Mouse (Mus musculus) forebrain, embryonic 14.5 days (tissue): Measurements from ENCODE around the gene Dock6. TPM values are rescaled to one million over a fixed set of nuclear protein-coding genes. Genes with fewer than 3 reads are reported as not detected.
A peak's percentile ranks its signal among the peaks of the same experiment; 100 is the strongest.

Source experiments
- ATAC-seq: fragments of 200-750 bp; cut with Nextera tagmentation; 2 replicates; pipeline ENCODE4 v1.8.0; 2017; ENCODE audit warnings: mild to moderate bottlenecking, moderate library complexity
- DNase-seq: peaks from one replicate; pipeline ENCODE4 v3.0.0-alpha.2; 2015; ENCODE audit warnings: low spot score
- H3K27ac ChIP-seq: fragments of 300-500 bp; sonication (generic); 2 replicates; pipeline ENCODE4 v1.5.1; 2014; ENCODE audit warnings: low read depth, mild to moderate bottlenecking, control low read depth, low read length, moderate library complexity
- H3K27me3 ChIP-seq: fragments of 300-500 bp; sonication (generic); replicated peaks from 2 replicates; pipeline ENCODE4 v1.6.1; 2014; ENCODE audit warnings: low read length, control low read depth, mixed read lengths; ENCODE audit not compliant: control insufficient read depth, insufficient read depth
- H3K36me3 ChIP-seq: fragments of 300-500 bp; sonication (generic); 2 replicates; pipeline ENCODE4 v1.6.1; 2014; ENCODE audit warnings: low read length, control low read depth; ENCODE audit not compliant: control insufficient read depth, insufficient read depth
- H3K4me1 ChIP-seq: fragments of 300-500 bp; sonication (generic); 2 replicates; pipeline ENCODE4 v1.6.1; 2014; ENCODE audit warnings: antibody characterized with exemption, low read length, control low read depth; ENCODE audit not compliant: control insufficient read depth, insufficient read depth
- H3K4me2 ChIP-seq: fragments of 300-500 bp; sonication (generic); 2 replicates; pipeline ENCODE4 v1.6.1; 2014; ENCODE audit warnings: mild to moderate bottlenecking, control low read depth, low read length
- H3K4me3 ChIP-seq: fragments of 300-500 bp; sonication (generic); 2 replicates; pipeline ENCODE4 v1.5.1; 2014; ENCODE audit warnings: low read depth, low read length, control low read depth
- H3K9ac ChIP-seq: fragments of 300-500 bp; sonication (generic); 2 replicates; pipeline ENCODE4 v1.6.1; 2014; ENCODE audit warnings: mild to moderate bottlenecking, low read length, control low read depth, moderate library complexity
- H3K9me3 ChIP-seq: fragments of 300-500 bp; sonication (generic); replicated peaks from 2 replicates; pipeline ENCODE4 v1.6.1; 2016; ENCODE audit warnings: low read length, control low read depth, mixed read lengths; ENCODE audit not compliant: control insufficient read depth
- WGBS: fragments of 180-500 bp; shearing (Covaris S2); extraction: QIAGEN DNeasy Blood & Tissue Kit; methylation state at CpG from one replicate; pipeline ENCODE4 v1.1.7; 2014; 5-methylcytosine and 5-hydroxymethylcytosine counted together
- polyA plus RNA-seq: library from polyadenylated mRNA; unstranded; fragments of >200 nt; fragmentation: Nextera tagmentation; extraction: Ambion mirVana; gene quantifications from 2 replicates; pipeline ENCODE4 v1.2.1, GENCODE M21; 2014

Gene Dock6
- polyA plus RNA-seq, 1 experiment from 2014 or later: 6.7 TPM

DNA sequence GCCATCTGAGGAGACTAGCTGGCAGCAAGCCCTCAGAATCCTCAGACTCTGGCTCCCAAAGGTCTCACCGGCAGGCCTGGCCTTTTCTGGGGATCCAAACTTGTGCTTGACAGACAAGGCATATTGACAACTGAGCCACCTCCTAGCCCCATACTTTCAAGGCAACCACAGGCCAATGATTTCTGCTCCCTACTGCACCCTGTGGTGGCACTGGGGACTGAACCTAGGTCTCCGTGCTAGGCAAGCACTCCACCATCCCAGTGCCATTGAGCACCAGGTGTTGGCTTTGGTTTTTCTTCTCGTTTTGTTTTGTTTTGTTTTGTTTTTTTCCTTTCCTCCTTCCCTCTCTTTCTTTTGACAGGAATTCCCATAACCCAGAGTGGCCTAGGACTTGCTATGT lies 43.9 kb downstream of the Dock6 start:
- Histone ChIP-seq H3K27me3 (no peaks in the 10 kb centered on the region), H3K27ac (no peak overlapping the region), H3K4me2 (no peak overlapping the region), H3K4me3 (no peak overlapping the region), H3K4me1 (no peaks in the 10 kb centered on the region), H3K9ac (no peak overlapping the region), H3K36me3 (no peaks in the 10 kb centered on the region), H3K9me3 (no peaks in the 10 kb centered on the region)
- 59% methylated on average over 3 of the region's 3 CpGs for WGBS
- ATAC-seq (no peak), DNase-seq (no peak)

GRCm38 (mm10) chr9:21806976-21807375 lies 45.5 kb downstream of the Dock6 start:
- no peak overlapping the region for H3K4me3 ChIP-seq
- no peaks in the 10 kb centered on the region for H3K9me3 ChIP-seq
- H3K36me3 ChIP-seq: no peaks in the 10 kb centered on the region
- H3K4me1 ChIP-seq: no peaks in the 10 kb centered on the region
- no peak overlapping the region for H3K4me2 ChIP-seq
- no peaks in the 10 kb centered on the region for H3K27me3 ChIP-seq
- no peak overlapping the region for H3K27ac ChIP-seq
- 91% methylated on average over 11 of the region's 11 CpGs for WGBS
- no peak for ATAC-seq
- no peak overlapping the region for H3K9ac ChIP-seq
- no peak for DNase-seq

GRCm38 (mm10) chr9:21806363-21806762 lies 46.1 kb downstream of the Dock6 start:
- no peak overlapping the region for H3K9ac ChIP-seq
- no peak for ATAC-seq
- no peaks in the 10 kb centered on the region for H3K27me3 ChIP-seq
- H3K4me2 ChIP-seq: no peak overlapping the region
- H3K4me3 ChIP-seq: no peak overlapping the region
- H3K9me3 ChIP-seq: no peaks in the 10 kb centered on the region
- DNase-seq: no peak
- no peak overlapping the region for H3K27ac ChIP-seq
- no peaks in the 10 kb centered on the region for H3K4me1 ChIP-seq
- 74% methylated on average over 3 of the region's 3 CpGs for WGBS
- no peaks in the 10 kb centered on the region for H3K36me3 ChIP-seq

DNA sequence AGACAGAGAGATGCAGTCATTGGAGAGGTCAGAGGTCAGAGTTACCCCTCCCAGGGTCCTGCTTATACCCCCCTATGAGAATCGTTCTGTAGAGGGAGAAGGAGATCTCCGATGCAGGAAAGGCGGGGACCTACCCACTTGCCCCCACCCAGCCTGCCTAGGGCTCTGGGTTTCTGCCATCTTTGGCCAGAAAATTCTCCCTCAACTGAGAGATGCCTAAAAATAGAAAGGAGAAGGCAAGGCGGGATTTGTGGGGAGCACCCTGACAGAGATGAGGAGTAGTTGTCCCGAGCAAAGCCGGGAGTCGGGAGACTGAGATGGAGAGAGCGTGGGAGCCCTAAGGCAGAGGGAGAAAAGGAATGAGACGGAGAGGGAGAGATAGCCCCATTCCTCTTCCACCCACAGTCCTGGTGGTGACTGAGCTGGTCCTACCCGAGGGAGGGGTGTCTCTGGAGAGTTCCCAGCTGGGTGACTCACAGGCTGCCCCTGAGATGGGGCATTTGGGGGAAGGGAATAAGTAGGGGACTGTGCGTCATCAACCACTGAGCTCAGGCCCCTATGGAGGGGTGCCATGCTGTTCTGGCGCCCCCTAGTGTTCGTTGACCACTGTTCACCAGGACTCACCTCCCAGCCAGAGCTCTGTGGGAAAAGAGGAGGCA lies 48.3 kb downstream of the Dock6 start:
- no peaks in the 10 kb centered on the region for H3K36me3 ChIP-seq
- H3K4me2 ChIP-seq: no peak overlapping the region
- H3K4me1 ChIP-seq: no peaks in the 10 kb centered on the region
- ATAC-seq: peak; percentile 94
- no peaks in the 10 kb centered on the region for H3K27me3 ChIP-seq
- no peak overlapping the region for H3K9ac ChIP-seq
- no peak overlapping the region for H3K4me3 ChIP-seq
- 39% methylated on average over 13 of the region's 13 CpGs for WGBS
- peak; percentile 85 for DNase-seq
- no peaks in the 10 kb centered on the region for H3K9me3 ChIP-seq
- H3K27ac ChIP-seq: no peak overlapping the region

GRCm38 (mm10) chr9:21801591-21801990 lies 50.8 kb downstream of the Dock6 start:
- 94% methylated on average over 7 of the region's 7 CpGs for WGBS
- Histone ChIP-seq H3K9me3 (no peaks in the 10 kb centered on the region), H3K36me3 (no peaks in the 10 kb centered on the region)

GRCm38 (mm10) chr9:21801121-21801520 lies 51.3 kb downstream of the Dock6 start:
- no peak for DNase-seq
- ATAC-seq: no peak
- Histone ChIP-seq H3K27me3 (no peaks in the 10 kb centered on the region), H3K36me3 (no peaks in the 10 kb centered on the region), H3K4me2 (no peak overlapping the region), H3K27ac (no peak overlapping the region), H3K9me3 (no peaks in the 10 kb centered on the region), H3K4me3 (no peak overlapping the region), H3K4me1 (peaks cover 7% of the 10 kb centered on the region), H3K9ac (no peak overlapping the region)
- WGBS: 74% methylated on average over 7 of the region's 7 CpGs

More at GRCm38 (mm10) chr9:21801591-21801990, 50.8 kb downstream of the Dock6 start:
- DNase-seq (no peak), ATAC-seq (no peak)
- H3K27me3 ChIP-seq: no peaks in the 10 kb centered on the region
- no peak overlapping the region for H3K4me2 ChIP-seq
- no peak overlapping the region for H3K27ac ChIP-seq
- H3K9ac ChIP-seq: no peak overlapping the region
- H3K4me1 ChIP-seq: peaks cover 7% of the 10 kb centered on the region
- H3K4me3 ChIP-seq: no peak overlapping the region

DNA sequence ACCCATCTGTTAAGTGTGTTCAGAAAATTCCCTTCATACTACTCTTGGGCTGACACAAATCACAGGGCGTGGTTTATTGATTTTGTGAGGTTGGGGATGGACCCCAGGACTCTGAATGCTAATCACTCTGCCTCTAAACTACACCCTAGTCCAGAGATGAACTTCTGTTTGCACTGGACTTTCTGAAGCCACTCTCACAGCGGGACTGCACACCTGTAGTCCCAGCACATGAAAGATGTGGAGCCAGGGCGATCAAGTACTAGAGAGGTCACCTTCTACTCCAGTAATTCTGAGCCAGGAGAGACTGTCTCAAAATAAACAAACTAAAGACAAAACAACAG lies 53.5 kb downstream of the Dock6 start:
- Histone ChIP-seq H3K4me1 (peaks cover 7% of the 10 kb centered on the region), H3K27me3 (no peaks in the 10 kb centered on the region), H3K4me2 (peak overlapping the region; percentile 87), H3K27ac (no peak overlapping the region), H3K36me3 (no peaks in the 10 kb centered on the region), H3K9me3 (no peaks in the 10 kb centered on the region), H3K9ac (no peak overlapping the region), H3K4me3 (peak overlapping the region; percentile 51; the same call in 1 of the 2 replicates)
- no peak for ATAC-seq
- WGBS: 57% methylated on average over 3 of the region's 3 CpGs
- no peak for DNase-seq

GRCm38 (mm10) chr9:21798345-21799009 lies 54.0 kb downstream of the Dock6 start, which contains the start of gene Kank2:
TSS of gene Kank2 (minus strand) at chr9:21798744.
- DNase-seq (peak; percentile 74), ATAC-seq (peak; percentile 86)
- Histone ChIP-seq H3K4me3 (peak within 1 kb of the TSS; percentile 51), H3K36me3 (no peaks in the 10 kb centered on the region), H3K9ac (peak within 1 kb of the TSS; percentile 68), H3K27ac (peak within 1 kb of the TSS; percentile 52; the same call in 1 of the 2 replicates), H3K9me3 (no peaks in the 10 kb centered on the region), H3K4me2 (peak within 1 kb of the TSS; percentile 87), H3K4me1 (peaks cover 7% of the 10 kb centered on the region), H3K27me3 (no peaks in the 10 kb centered on the region)
- WGBS: under 1% methylated on average over 50 of the region's 52 CpGs

- no peaks in the 10 kb centered on the region for H3K27me3 ChIP-seq
- no peaks in the 10 kb centered on the region for H3K9me3 ChIP-seq
- DNase-seq (peak; percentile 28), ATAC-seq (peak; percentile 59)
- peak overlapping the region; percentile 51 for H3K4me3 ChIP-seq
- peak overlapping the region; percentile 68 for H3K9ac ChIP-seq
- under 1% methylated on average over 26 of the region's 26 CpGs for WGBS
- peak overlapping the region; percentile 87 for H3K4me2 ChIP-seq
- peak overlapping the region; percentile 52; the same call in 1 of the 2 replicates for H3K27ac ChIP-seq
- H3K36me3 ChIP-seq: no peaks in the 10 kb centered on the region
- peaks cover 7% of the 10 kb centered on the region for H3K4me1 ChIP-seq
Observed at GRCm38 (mm10) chr9:21797921-21798344, 54.5 kb downstream of the Dock6 start.
